Comparison of ENCODE assay signal across 21 mouse cellular contexts in genomic region chr4:99353122-99353774, GRCm38 (mm10). TPM values are rescaled to one million over a fixed set of nuclear protein-coding genes. Genes with fewer than 3 reads are reported as not detected.
DNase-seq lines count a peak whose midpoint lies in the region; ATAC-seq and TF ChIP-seq lines count a peak whose summit lies in the region.
"Had no signal": no experiment of that assay in that cellular context is flagged by ENCODE, and none has a peak within 500 bp of the region (broad histone marks: within the 10 kb centered on the region; RNA-seq: fewer than 3 reads in every experiment).

No protein-coding gene starts in this region.

- H3K9ac ChIP-seq in midbrain, embryonic 12.5 days (replicated peaks), result no peak overlapping the region
- H3K9ac ChIP-seq in midbrain, embryonic 15.5 days, result no peak overlapping the region
- no peak overlapping the region for H3K9ac ChIP-seq in forebrain, embryonic 16.5 days (replicated peaks; ENCODE audit: low read depth, low read length)
- H3K9ac ChIP-seq: embryonic facial prominence, embryonic 15.5 days; heart, embryonic 15.5 days had no signal

- H3K9me3 ChIP-seq in heart, embryonic 10.5 days, result no peaks in the 10 kb centered on the region
- 0 out of 2 replicates have a peak, but pooled peaks cover 5% of the 10 kb centered on the region for H3K9me3 ChIP-seq in midbrain, embryonic 12.5 days
- H3K9me3 ChIP-seq in midbrain, embryonic 15.5 days, result no peaks in the 10 kb centered on the region
- no peaks in the 10 kb centered on the region for H3K9me3 ChIP-seq in forebrain, embryonic 16.5 days (ENCODE audit: control insufficient read depth, low read length)
- H3K9me3 ChIP-seq: embryonic facial prominence, embryonic 15.5 days; heart, embryonic 15.5 days had no signal

- ATAC-seq in midbrain, embryonic 12.5 days (ENCODE audit: low FRiP score, low read depth), result no peak
- no peak for ATAC-seq in midbrain, embryonic 15.5 days (replicated peaks)
- ATAC-seq in forebrain, embryonic 16.5 days, result peak; percentile 78
- ATAC-seq: hindbrain, embryonic 16.5 days had no signal

- no peak for TF ChIP-seq CTCF in brain, embryonic 14.5 days (IDR thresholded peaks at IDR 0.05; ENCODE audit: borderline replicate concordance, extremely low read depth, insufficient read depth, insufficient read length)

- WGBS in heart, embryonic 10.5 days, result 51% methylated on average over 8 of the region's 8 CpGs
- 20% methylated on average over 8 of the region's 8 CpGs for WGBS in midbrain, embryonic 12.5 days
- WGBS in midbrain, embryonic 15.5 days, result 14% methylated on average over 8 of the region's 8 CpGs
- WGBS in forebrain, embryonic 16.5 days, result 5% methylated on average over 8 of the region's 8 CpGs

- H3K27ac ChIP-seq in heart, embryonic 10.5 days, result no peak overlapping the region
- H3K27ac ChIP-seq in midbrain, embryonic 12.5 days (replicated peaks), result no peak overlapping the region
- H3K27ac ChIP-seq in midbrain, embryonic 15.5 days, result no peak overlapping the region
- H3K27ac ChIP-seq in forebrain, embryonic 16.5 days (ENCODE audit: low read length), result no peak overlapping the region
- H3K27ac ChIP-seq: embryonic facial prominence, embryonic 15.5 days; heart, embryonic 15.5 days had no signal

- no peaks in the 10 kb centered on the region for H3K4me1 ChIP-seq in heart, embryonic 10.5 days
- peaks cover 27% of the 10 kb centered on the region; the same call in 1 of the 2 replicates for H3K4me1 ChIP-seq in midbrain, embryonic 12.5 days
- H3K4me1 ChIP-seq in midbrain, embryonic 15.5 days, result peaks cover 20% of the 10 kb centered on the region
- peaks cover 13% of the 10 kb centered on the region for H3K4me1 ChIP-seq in forebrain, embryonic 16.5 days (replicated peaks; ENCODE audit: control insufficient read depth, insufficient read depth, low read length)
- H3K4me1 ChIP-seq: embryonic facial prominence, embryonic 15.5 days; heart, embryonic 15.5 days had no signal

- H3K4me2 ChIP-seq in midbrain, embryonic 12.5 days (replicated peaks), result 0 out of 2 replicates have a peak overlapping the region, but pooled peaks have one; percentile 9
- H3K4me2 ChIP-seq in midbrain, embryonic 15.5 days, result no peak overlapping the region
- H3K4me2 ChIP-seq in forebrain, embryonic 16.5 days (ENCODE audit: low read length), result no peak overlapping the region
- H3K4me2 ChIP-seq: embryonic facial prominence, embryonic 15.5 days; heart, embryonic 11.5 days; heart, embryonic 15.5 days had no signal

- no peaks in the 10 kb centered on the region for H3K27me3 ChIP-seq in heart, embryonic 10.5 days (ENCODE audit: insufficient read depth, poor library complexity, severe bottlenecking)
- H3K27me3 ChIP-seq in midbrain, embryonic 12.5 days, result peaks cover 20% of the 10 kb centered on the region
- H3K27me3 ChIP-seq in midbrain, embryonic 15.5 days (replicated peaks), result no peaks in the 10 kb centered on the region; the same call in 1 of the 2 replicates
- H3K27me3 ChIP-seq in forebrain, embryonic 16.5 days (replicated peaks; ENCODE audit: control insufficient read depth, insufficient read depth, low read length), result peaks cover 9% of the 10 kb centered on the region
- H3K27me3 ChIP-seq: embryonic facial prominence, embryonic 15.5 days had no signal

- TF ChIP-seq POLR2A in brain, embryonic 14.5 days (IDR thresholded peaks at IDR 0.05; ENCODE audit: borderline replicate concordance, extremely low read depth, insufficient read depth, insufficient read length, poor library complexity, severe bottlenecking), result no peak

- peak; percentile 25 for DNase-seq in heart, adult 11 months
- no peak for DNase-seq in heart, embryonic 10.5 days (ENCODE audit: low spot score)
- DNase-seq in brain, embryonic 14.5 days (ENCODE audit: low read depth), result peak; percentile 85
- DNase-seq in embryo, embryonic 11 days, result no peak
- DNase-seq: adrenal gland, adult 2 months; adrenal gland, postnatal 25 days; cerebellum, adult 2 months; cerebellum, postnatal 10 days; gastrocnemius, postnatal 36 days; heart, adult 18-20 months; heart, postnatal 14 days; kidney, adult 11 months had no signal

- H3K4me3 ChIP-seq in heart, embryonic 10.5 days, result no peak overlapping the region
- H3K4me3 ChIP-seq in midbrain, embryonic 12.5 days, result no peak overlapping the region
- no peak overlapping the region for H3K4me3 ChIP-seq in midbrain, embryonic 15.5 days
- H3K4me3 ChIP-seq in forebrain, embryonic 16.5 days (replicated peaks; ENCODE audit: low read length), result no peak overlapping the region
- H3K4me3 ChIP-seq: embryonic facial prominence, embryonic 15.5 days; erythroblast, embryonic 14.5 days; heart, embryonic 15.5 days had no signal

- H3K36me3 ChIP-seq in heart, embryonic 10.5 days, result no peaks in the 10 kb centered on the region
- no peaks in the 10 kb centered on the region for H3K36me3 ChIP-seq in midbrain, embryonic 12.5 days
- no peaks in the 10 kb centered on the region for H3K36me3 ChIP-seq in midbrain, embryonic 15.5 days (replicated peaks)
- H3K36me3 ChIP-seq in forebrain, embryonic 16.5 days (ENCODE audit: control insufficient read depth, insufficient read depth), result no peaks in the 10 kb centered on the region
- H3K36me3 ChIP-seq: embryonic facial prominence, embryonic 15.5 days; heart, embryonic 15.5 days had no signal

RNA-seq across cellular contexts. Expression of gene Gm12689, which starts 57.5 kb away (rescaled TPM):
- polyA plus RNA-seq in heart, embryonic 10.5 days (2016; fragmentation: Nextera tagmentation; extraction: Ambion mirVana), result 0.09 and 0.34 TPM in 2 replicates
- 0.26 and 0.34 TPM in 2 replicates for polyA plus RNA-seq in midbrain, embryonic 12.5 days (2016; fragmentation: Nextera tagmentation; extraction: Ambion mirVana)
- 0.32 TPM in 1 of 2 replicates, not detected in the other for polyA plus RNA-seq in midbrain, embryonic 15.5 days (2015; fragmentation: Nextera tagmentation; extraction: Ambion mirVana)
- 1.3 and 1.5 TPM in 2 replicates for polyA plus RNA-seq in brain, embryonic 14.5 days (2012; rRNA removed)
- polyA plus RNA-seq in forebrain, embryonic 16.5 days (2015; fragmentation: Nextera tagmentation; extraction: Ambion mirVana), result 0.41 and 0.51 TPM in 2 replicates
- polyA plus RNA-seq: embryonic facial prominence, embryonic 11.5 days; erythroblast, embryonic 14.5 days; heart, embryonic 15.5 days had no signal

Comparison
In these comparisons a context has a peak if more than half of its experiments do, and no peak if none do; other contexts are left out.
1. DNase-seq: peak in heart, adult 11 months (single experiment) and brain, embryonic 14.5 days (single experiment); none in heart, embryonic 10.5 days (single experiment) and embryo, embryonic 11 days (single experiment).